Mouse (Mus musculus): ENCODE measurements around the gene Pth2.

Pth2 gene

DNA sequence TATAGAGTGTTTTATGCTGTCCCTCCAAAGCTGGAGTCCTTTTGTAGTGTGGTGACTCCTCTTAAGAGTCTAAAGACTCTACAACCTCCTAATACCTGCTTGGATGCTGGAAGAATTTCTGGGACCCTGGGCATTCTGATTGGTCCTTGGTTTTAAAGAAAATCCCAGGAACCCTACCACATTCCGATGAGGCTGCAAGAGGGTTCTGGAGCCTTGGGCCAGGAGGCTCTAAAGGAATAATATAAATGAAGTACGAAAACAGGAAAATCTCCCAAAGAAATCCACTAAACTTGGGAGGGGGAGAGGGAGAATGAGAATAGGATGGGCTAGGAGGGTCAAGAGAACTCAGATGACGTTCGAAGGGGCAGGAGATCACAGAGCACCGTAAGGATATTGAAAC lies 27.2 kb upstream of the Pth2 start:
- no peak for DNase-seq (ENCODE audit: low spot score in 2 of 2)

DNA sequence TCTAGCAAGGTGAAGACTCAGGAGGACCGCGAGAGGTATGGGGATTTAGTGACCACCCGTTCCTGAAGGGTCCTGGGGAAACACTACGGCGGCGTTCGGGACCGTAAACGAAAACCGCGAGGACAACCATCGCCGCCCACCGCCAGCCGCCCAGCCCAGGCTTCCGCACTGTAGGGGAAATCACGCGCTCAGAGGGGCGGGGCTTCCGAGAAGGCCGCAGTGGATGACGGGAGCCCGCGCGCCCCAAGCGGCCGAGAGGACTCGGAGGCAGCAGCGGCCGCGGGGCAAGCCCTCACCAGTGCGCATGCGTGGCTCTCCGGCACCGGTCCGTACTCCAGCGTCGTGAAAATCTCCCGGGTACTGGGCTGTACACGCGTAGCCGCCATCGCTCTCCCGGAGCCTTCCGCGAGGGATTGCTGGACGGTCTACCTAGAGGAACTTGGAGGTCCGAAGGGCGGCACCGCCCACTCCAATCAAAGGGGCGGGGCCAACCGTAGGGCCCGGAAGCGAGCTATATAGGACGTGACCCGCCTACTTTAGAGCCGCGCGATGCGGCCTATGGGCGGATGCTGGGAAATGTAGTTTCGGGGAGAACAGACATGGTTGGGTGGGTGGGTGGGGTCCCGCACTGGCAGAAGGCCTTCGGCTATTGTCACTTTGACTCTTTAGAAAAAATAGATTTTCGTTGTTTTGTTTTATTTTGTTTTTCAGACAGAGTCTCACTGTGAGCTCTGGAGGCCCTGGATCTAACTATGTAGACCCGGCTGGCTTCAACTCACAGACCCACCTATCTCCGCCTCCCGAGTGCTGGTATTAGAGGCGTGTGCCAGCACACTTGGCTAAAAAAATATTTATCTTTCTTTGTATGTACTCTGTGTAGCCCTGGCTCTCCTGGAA lies 26.5 kb upstream of the Pth2 start, which contains the start of the genes Pih1d1 and Aldh16a1:
Pih1d1 (plus strand) TSS at position 208 of the 897 bp plus-strand sequence.
Aldh16a1 (minus strand) TSS at position 489 of the 897 bp plus-strand sequence.
- peak; percentile 96 to 97 for DNase-seq (ENCODE audit: low spot score in 2 of 2)

DNA sequence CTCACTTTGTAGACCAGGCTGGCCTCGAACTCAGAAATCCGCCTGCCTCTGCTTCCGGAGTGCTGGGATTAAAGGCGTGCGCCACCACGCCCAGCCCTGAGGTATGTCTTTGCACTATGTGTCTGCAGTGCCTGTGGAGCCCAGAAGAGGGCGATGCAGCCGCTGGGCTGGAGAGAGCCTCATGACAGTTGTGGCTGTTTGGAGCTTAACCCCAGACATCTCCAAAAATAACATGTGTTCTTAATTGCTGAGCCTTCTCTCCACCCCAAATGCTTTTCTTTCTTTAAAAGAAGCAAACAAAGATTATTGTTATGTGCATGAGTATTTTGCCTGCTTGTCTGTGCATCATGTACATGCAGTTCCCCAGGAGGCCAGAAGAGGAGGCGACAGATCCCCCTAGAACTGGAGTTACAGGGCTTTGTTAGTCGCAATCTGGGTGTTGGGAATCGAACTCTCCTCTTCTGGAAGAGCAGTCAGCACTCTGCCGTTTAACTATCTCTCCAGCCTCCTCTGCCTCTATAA lies 25.7 kb upstream of the Pth2 start:
- peak; percentile 57 to 74 for DNase-seq (ENCODE audit: low spot score in 2 of 2)

DNA sequence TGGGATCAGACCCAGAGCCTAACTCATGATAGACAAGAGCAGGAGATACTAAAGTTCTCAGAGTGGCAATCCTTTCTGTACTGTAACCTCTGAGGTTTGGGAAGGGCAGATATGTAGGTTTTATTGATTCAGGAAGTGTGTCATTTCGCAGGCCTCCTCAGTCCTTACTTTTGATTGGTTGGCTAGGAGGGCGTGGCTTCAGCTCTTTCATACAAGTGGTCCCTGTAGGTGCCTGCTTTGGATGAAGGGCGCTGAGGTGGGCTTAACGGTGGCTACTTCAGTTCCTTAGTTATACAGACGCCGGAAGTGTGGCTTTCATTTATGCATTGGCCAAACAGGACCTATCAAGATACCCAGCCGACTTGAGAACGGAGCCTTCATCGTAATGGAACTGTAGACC lies 25.2 kb upstream of the Pth2 start:
- no peak for DNase-seq (ENCODE audit: low spot score in 2 of 2)

DNA sequence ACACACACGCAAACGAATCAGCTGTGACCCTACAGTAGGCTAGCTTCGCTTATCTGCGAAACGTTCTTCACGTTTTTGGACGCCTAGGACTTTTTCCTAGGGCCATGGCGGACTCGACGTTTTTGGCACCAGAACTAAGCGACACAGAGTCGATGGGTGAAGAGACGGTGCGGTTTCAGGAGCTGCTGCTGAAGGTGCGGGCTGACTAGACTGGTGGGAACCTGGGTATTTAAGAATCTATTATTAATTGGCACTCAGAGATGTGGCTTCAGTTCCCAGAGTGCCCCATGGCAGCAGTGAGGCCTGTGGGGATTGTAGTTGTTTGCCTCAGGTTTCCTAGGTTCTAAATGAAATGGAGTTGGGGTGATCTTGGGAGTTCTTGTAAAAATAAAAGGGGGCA lies 24.6 kb upstream of the Pth2 start:
- DNase-seq (ENCODE audit: low spot score in 2 of 2), result no peak

DNA sequence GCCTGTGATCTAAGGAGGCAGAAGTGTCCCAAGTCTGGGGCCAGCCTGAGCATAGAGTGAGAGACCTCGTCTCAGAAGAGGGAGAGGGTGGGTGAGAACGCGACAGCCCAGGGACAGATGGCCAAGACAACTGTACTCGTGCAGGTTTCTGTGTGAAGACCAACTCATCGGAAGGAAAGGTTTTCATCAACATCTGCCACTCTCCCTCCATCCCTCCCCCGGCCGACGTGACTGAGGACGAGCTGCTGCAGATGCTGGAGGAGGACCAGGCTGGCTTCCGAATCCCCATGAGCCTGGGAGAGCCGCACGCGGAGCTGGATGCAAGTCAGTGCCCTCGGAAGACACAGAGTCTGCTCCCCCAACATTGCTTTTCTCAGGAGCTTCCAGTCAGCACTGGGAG lies 23.3 kb upstream of the Pth2 start:
- DNase-seq (ENCODE audit: low spot score in 2 of 2), result no peak

DNA sequence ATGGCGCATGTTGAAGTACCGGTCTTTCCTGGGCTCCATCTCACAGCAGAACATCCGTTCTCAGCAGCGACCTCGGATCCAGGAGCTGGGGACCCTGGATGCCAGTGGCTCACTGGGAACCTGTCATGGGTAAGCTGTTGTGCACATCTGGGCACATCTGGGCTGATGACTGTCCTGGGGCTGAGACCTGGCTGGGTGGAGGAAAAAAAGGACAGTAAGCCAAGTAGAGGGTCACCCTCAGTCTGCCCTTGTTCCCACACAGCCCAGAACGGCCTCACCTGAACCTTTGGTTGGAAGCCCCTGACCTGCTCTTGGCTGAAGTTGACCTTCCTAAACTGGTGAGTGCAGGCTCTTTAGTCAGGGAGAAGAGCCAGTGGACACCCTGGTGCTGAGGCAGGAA lies 21.8 kb upstream of the Pth2 start:
- no peak for DNase-seq (ENCODE audit: low spot score in 2 of 2)

DNA sequence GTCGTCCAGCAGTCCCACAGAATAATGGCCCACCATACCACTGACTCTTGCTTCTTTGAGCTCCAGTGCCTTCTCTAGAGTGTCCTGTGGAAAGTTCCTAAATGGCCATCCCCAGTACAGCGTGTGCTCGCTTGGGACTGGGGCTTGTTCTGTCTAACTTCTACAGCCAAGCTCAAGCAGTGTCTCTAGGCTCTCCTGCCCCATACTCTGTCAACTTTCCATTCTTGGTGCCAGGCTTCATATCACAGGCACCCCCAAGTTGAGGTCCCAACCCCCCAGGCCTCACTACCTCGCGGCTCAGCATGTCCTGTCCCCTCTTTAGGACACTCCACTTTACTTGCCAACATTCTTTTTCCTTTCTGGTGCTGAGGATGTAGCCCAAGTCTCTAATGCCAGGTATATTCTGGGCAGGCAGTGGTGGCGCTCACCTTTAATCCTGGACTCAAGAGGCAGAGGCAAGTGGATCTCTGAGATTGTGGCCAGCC lies 20.4 kb upstream of the Pth2 start:
- no peak for DNase-seq (ENCODE audit: low spot score in 2 of 2)

DNA sequence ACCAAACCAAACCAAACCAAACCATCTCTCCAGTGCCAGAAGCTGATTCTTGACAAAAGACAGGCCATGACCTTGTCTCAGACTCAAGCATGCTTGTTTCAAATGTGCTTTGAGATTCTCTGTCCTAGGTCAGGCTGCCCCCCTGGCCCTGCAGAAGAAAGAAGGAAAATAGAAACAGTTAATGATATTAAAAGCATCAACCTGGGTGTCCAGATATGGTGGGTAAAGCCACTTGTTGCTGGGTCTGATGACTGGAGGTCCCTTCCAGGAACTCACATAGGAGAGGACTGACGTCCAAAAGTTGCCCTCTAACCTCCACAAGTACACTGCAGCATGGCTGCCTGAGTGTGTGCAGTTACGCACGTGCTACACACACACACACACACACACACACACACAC lies 19.9 kb upstream of the Pth2 start:
- no peak for DNase-seq (ENCODE audit: low spot score in 2 of 2)

DNA sequence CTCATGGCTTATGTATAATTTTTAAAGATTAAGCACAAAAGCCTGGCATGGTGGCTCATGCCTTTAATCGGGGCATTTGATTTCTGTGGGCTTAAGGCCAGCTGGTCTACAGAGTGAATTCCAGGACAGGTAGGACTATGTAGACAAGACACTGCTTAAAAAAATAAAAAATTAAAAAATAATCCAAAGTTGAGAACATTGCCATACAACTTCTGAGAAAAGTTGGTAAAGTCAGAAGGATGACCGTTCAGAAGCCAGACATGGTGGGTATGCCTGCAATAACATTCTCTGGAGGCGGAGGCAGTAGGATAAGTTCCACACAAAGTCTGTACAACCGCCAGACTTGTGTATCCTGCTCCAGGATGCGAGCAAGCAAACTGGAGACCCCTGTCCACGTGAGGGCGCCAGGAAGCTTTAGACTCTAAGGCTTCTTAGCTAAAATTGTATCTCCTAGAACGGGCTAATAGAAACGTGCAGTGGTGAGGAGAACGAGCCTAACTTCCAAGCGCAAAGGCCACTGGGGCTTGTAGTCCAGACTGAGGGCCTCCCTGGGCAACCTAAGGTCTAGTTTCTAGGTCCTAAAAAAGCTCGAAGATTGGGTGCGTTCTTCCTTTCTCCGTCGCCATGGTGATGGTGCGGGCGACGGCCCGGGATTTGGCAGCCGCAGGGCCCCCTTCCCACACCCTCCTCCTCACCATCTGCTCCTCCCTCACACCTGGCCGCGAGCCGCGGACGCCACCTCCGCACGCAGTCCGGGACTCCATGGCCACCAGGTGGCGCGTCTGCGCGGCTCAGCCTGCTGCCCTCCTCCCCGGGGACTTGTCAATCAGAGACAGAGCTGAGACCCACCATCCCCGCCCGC lies 19.0 kb upstream of the Pth2 start:
- peak; percentile 82 to 91 for DNase-seq (ENCODE audit: low spot score in 2 of 2)

DNA sequence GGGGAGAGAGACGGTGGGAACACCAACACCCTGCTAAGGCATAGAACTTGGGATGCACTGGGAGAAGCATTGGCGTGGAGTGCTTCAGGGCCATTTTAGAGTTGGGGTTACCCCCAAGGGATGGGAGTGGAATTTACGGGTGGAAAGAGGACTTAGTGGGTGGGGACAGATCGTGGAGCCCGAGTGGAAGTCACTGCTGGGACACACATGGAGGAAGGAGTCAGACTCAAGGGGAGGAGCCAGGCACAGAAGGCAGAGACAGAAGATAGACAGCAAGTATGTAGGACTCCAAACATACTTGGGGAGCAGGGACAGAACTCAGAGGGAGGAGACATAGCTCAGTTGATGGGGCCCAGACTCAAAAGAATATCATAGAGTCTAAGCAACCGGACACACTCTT lies 18.2 kb upstream of the Pth2 start:
- DNase-seq (ENCODE audit: low spot score in 2 of 2), result no peak

DNA sequence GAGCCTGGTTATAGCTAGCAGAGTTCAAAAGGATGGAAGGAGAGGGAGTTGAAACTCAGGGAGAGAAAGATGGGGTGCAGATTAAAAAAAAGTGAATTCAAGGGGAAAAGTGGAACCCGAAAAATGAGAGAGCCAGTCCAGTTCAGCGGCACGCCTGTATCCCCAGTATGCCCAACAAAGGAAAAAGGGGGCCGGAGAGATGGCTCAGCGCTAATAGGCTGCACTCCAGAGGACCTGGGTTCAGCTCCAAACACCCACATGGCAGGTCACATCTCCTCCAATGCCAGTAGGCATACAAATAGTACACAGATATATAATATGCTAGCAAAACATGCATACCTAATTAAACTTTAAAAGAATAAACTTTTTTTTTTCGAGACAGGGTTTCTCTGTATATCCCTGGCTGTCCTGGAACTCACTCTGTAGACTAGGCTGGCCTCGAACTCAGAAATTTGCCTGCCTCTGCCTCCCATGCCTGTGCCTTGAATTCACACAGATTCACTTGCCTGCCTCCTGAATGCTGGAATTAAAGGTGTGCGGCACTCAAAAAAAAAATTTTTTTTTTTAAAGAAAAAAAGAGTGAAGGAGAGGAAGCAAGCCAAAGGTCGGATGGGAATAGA lies 17.7 kb upstream of the Pth2 start:
- no peak for DNase-seq (ENCODE audit: low spot score in 2 of 2)

DNA sequence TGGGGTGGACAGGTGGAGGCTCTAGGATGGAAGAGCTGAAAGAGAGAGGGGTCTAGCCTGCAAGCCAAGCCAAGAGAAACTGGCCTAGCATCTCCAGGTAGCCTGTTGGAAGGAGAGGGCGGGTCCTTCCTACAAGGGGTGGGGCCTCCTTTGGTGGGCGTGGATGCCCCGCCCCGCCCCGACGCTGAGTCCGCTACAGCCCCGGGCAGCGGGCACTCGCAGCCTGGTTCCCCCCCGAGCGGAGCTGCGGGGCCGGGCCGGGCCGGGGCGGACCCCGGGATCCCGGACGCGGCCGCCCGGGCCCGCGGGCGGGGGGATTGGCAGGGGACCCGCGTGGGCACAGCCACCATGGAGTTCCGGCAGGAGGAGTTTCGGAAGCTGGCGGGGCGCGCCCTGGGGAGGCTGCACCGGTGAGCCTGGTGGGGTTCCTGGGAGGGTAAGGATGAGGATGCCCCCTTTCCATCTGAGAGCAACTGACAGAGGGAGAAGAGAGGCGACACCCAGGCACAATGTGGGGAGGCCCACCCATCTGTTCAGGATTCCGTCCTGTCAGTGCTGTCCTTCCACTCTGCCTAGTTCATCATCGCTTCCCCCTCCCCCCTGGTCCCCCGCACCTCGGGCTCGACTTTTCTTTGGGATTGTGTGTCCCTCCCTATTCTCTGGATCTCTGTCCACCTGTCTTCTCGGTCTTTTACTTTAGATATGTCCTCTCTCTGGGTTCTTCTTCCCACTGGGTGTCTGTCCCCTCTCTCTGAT lies 16.9 kb upstream of the Pth2 start, which contains the start of gene Slc17a7:
Slc17a7 (plus strand) TSS at position 215 of the 756 bp plus-strand sequence.
- no peak for DNase-seq (ENCODE audit: low spot score in 2 of 2)

DNA sequence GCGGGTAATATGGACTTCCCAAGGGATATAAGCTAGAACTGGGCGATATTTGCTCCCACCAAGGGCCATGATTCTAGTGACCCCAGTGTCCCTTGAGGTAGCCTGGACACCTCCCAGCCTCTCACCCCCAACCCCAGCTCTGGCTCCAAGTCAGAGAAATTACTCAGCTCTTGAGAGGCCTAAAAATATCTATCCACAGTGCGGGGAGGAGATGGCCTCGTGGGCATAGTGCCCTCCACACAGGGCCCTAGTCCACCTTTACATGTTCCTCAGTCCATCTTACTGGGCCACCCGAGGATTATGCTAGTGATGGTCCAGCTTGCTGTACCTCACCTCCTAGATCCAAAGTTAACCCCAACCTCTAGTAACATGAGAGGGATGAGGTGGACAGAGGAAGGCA lies 16.0 kb upstream of the Pth2 start:
- no peak for DNase-seq (ENCODE audit: low spot score in 2 of 2)

DNA sequence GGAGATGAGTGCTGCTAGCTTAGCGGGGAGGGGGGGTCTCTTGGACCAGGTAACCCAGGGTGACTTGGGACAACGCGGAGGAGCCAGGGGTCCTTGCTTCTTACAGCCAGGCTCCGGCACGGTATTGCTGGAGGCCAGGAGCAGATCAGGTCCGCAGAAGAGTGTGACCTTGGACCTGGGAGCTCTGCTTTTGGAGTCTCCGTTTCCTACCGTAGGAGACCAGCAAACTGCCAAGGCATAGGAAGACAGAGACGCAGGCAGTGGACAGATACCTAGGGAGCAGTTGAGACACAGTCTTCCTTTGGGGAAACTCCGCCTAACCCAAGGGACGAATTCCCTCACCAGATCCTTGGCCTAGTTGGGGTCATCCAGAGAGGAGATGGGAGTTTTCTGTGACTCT lies 15.1 kb upstream of the Pth2 start:
- DNase-seq (ENCODE audit: low spot score in 2 of 2), result no peak

DNA sequence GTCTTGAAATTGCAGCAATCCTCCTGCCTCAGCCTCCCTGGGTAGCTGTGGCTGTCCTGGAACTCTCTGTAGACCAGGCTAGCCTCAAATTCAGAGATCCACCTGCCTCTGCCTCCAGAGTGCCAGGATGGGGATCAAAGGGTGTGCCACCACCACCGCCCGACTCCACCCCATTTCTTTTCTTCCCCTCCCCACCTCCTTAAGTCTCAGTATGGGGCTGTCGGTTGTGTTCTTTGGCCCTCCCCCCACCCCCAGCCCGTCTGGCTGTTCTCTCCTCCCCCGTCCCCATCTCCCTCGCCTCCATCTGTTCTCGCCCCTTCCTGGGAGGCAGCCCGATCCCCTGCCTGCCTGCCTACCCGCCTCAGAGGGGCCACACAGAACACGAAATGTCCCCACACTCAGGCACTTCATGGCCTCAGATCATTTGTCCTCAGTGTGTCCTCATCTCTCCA lies 13.8 kb upstream of the Pth2 start:
- DNase-seq (ENCODE audit: low spot score in 2 of 2), result no peak

DNA sequence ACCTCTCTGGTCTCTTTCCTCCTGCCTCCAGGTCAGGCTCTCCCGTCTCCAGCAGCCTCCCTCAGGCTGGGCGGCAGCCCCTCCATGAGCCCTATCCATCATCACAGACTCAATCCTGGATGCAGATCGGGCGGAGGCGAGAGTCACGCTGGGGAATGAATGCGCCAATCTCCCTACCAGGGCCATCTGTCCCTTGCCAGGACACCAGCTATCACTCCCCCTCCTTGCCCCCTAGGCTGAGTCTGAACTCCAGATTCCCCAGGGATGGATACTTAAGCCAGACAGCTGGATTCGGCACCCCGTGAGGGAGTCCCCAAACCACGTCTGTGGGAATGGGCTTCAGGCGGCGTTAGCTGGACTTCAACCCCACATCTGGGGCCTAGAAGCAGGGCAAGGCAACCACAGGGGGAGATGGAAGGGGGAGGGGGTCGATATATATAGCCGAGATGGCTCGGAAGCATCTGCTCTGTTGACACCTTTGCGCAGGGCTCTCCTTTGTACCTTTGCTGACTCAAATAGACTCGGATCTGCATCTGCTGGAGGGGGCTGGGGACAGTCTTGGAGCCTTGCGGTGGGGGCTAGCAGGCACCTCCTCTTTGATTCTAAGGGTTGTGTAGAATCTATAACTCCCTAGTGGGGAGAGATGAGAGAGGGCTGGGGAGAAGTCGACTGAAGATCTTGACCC lies 12.9 kb upstream of the Pth2 start:
- DNase-seq (ENCODE audit: low spot score in 2 of 2), result no peak

DNA sequence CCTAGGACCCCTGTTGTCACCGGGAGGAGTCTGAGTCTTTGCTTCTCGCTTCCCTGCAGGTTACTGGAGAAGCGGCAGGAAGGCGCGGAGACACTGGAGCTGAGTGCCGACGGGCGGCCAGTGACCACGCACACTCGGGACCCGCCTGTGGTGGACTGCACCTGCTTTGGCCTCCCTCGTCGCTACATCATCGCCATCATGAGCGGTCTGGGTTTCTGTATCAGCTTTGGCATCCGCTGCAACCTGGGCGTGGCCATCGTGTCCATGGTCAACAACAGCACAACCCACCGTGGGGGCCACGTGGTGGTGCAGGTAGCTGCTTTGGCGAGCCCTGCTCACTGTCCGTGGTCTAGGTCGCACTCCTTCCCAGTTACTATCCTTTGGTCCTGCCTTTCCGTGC lies 12.1 kb upstream of the Pth2 start:
- no peak for DNase-seq (ENCODE audit: low spot score in 2 of 2)

DNA sequence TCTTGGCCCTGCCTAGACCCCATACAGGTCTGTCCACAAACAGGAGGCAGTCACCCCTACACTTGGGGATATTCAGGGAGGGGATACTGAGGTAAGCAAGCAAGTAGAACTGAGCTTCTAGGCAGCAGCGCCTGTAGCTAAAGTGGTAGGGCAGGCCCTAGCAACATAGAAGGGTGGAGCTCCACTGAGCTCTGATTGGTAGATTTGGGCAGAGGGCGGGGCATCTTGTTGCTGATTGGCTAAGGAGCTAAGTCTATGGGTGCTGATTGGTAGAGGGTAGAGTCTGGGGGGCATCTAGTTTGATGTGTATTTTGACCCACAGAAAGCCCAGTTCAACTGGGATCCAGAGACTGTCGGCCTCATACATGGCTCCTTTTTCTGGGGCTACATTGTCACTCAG lies 11.3 kb upstream of the Pth2 start:
- no peak for DNase-seq (ENCODE audit: low spot score in 2 of 2)

DNA sequence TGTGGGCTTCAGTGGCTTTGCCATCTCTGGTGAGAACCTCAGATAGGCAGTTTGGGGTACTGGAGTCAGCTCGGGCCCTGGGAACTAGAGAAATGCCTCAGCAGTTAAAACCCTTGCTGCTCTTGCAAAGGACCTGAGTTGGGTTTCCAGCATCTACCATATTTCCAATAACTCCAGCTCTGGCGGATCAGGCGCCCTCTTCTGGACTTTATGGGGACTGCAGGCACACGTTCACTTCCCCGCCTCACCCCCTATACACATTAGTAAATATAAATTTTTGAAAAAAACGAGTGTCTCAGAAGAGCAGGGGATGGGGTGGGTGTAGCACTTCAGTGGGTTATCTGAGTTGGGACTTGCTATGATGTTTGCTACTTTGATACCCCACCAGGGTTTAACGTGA lies 7.8 kb upstream of the Pth2 start:
- DNase-seq (ENCODE audit: low spot score in 2 of 2), result no peak

All from urinary bladder, postnatal 4 days (tissue).